Mouse (Mus musculus): ENCODE data around the gene Cfap58.

The Cfap58 gene

DNA sequence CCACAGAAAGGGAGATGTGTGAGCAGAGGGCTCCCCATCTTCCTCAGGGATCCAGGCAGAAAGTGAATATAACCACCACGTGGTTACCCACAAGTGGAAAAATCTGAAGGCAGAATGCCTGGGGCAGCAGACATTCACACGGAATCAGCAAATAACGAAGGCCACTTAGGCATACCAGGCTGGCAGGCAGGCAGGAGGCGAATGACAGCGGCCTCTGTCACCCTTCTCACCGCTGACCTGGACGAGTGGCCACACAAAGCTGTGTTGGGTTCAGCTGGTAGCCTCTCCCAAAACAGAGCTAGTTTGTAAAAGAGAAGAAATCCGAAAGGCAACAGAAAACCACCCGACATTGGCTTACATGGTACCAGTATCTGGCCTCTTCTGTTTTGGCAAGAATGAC is 19.5 kb upstream of the Cfap58 start:
- no peak for DNase-seq

DNA sequence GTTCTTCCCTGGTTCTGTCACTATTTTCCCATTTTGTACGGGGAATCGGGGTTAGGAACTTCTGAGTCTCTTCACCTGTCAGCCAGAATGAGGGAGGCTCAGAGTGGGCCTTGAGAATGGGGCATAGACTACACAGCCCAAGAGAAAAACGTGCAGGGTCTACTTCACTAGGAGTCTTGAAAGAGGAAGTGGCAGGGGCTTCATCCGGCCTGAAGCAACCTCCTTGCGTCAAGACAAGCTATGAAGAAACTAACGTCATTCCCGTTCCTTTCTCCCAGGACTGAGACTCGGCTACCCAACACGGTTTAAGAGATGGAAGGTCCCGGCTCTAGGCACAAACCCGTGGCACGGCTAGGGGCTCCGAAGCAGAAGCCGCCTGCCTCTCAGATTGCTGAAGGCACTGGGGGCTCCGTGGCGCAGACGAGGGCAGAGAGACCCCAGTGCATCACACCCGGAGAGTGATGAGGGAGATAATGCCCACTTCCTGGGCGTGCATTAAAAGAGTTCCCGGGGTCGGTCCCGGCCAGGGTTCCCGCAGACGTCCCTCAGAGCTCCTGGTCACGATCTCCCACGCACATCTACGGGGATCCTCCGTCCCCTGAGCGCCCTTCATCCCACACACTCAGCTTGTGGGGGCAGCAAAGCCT is 18.9 kb upstream of the Cfap58 start:
- DNase-seq = no peak

GRCm38 (mm10) chr19:47919126-47919965 is 18.1 kb upstream of the Cfap58 start, which contains the start of the genes Cfap43 and Itprip:
Cfap43 (minus strand) TSS chr19:47919287.
Itprip (minus strand) TSS chr19:47919299.
- DNase-seq = peak; percentile 65

DNA sequence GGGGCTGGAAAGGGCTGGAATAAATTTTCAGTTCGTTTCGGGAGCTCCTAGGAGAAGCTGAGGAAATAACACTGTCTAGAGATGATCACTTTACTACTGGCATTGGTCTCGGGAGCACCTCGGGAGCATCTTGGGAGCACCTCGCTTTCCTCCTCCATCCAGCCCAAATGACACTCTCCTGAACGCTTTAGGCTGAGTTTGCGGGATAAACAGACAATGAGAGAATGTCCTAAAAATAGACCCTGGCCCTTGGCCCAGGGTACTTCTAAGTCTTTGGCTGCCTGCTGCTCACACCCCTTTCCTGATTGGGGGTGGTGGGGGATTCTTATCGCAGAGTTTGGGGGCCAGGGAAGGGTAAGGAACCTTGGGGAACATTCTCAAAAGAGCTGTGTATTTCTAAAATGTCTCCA is 17.5 kb upstream of the Cfap58 start:
- no peak for DNase-seq

GRCm38 (mm10) chr19:47925819-47926218 is 11.7 kb upstream of the Cfap58 start:
- no peak for DNase-seq

DNA sequence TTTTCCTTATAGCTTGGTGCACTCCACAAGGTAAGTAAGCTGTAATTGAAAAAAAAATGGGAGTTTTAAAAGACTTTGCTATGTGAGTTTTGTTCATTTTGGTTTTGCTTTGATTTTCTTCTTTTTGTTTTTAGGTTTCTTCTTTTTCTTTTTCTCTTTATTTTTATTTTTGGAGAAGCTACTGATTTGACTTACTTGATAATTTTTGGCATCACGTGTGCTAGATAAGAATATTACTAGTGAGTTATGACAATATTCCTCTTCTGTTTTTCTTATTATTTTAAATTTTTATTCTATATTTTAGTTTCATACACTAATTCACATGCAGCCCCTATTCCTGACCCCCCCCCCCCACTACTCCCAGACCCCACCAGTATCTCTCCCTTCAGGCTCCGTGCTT is 10.4 kb upstream of the Cfap58 start:
- no peak for DNase-seq

DNA sequence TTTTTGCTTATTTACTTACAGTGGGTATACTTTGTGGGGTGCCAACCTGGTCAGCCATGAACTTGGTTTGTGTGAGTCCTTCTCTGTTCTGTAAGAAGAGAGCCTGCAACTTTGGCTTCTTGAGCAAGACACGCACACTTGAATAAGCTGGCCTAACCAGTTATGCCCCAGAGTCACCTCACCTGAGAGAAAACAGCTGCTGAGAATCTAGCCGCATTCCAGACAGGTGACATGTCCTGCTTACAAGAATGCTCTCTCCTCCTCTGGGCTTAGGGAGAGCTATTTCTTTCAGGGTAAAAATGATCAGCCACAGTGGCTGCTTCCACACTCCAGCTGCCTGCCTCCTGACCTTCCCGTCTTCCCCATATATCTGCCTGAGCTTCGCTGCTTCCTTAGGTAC is 8.4 kb upstream of the Cfap58 start:
- no peak for DNase-seq

DNA sequence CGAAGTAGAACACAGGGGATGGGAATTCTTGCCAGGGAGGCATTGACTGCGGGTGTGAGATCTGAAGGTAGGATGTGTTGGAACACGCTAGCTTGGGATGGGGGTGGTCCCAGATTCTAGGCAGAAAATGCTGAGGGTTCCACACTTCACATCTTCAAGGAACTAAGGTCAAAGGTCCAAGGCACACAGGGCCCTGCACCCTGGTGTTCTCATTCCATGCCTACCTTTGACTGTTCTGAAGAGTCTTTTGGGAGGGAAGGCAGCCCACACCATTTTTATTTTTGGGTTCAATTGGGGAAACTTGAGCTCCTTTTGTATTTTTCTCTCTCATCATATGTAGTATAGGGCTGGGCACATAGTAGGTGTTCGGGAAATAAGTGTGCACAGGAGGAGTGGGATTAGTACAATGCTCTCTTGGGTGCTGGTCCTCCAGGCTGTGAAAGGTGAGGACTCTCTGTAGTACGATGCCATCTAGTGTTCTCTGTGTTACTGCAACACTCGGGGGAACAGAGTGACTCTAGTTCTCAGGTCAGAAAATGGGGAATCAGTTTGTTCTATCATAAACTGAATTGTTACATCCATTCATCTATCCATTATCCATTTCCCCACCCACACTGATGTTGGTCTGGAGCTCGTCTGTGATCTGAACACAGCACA is 5.4 kb upstream of the Cfap58 start:
- DNase-seq = no peak

DNA sequence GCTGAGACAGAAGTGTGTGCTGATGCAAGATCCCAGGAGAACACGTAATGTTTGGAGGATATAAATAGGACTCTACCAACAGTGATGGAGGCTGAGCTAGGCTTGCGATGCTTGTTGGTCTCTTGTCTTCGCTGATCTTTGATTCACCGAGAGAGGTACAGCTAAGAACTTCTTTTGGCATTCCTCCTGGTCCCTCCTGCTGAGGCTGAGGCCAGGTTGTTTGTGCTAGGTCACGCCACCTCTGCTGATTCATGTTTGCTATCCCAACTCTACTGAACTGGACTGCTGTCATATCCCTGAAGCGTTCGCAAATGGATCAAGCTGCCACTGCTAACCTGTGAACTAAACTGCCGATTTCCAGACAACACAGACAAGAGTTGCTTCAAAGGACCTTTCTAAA is 3.3 kb upstream of the Cfap58 start:
- DNase-seq = no peak

DNA sequence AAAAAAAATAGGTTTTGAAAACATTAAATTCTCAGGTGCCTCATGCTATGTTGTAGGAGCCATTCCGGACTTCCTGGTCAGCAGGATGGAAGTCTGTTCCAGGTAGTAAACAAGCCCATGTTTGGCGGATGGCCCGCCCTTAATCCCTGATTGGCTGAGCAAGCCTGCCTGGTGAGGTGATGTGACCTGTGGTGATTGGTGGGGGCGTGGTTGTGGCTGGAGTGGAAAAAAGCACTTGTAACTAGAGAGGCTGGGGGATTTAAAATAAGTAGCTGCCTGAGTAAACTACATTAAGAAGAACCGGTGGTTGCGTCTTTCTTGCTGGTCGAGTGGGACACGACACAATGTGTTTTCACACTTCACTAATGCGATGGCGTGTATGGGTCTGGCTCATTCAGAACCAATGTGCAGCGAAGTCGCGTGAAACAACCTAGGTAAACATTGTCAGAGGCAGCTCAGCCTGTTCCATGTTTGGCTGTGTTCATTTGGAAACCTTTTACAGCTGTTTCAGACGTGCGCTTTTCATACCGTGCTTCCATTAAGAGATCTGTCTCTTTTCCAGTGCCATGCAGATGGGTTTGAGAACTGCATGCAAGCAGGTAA is 2.7 kb upstream of the Cfap58 start:
- DNase-seq = no peak

GRCm38 (mm10) chr19:47935530-47935929 is 1.9 kb upstream of the Cfap58 start:
- no peak for DNase-seq

DNA sequence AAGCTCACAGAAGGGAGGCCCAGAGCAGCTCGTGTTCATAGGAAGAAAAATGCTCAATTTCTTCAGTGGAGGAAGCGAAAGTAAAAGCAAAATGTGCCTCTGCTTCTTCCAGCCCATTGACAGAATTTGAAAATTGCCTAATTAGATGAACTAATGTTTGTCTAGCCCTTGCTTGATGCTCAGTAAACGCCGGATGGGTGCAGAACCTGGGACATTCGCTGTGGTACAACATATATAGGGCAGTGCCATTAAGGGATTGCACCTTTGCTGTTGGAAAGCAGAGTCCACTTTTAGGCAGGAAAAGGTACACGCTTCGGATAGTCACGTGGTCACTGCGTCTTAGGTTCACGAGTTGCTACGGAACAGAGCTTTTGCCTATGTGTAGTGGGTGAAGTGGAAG is 985 bp upstream of the Cfap58 start:
- DNase-seq = no peak

- DNase-seq = no peak
These were observed 537 bp upstream of the Cfap58 start for GRCm38 (mm10) chr19:47936938-47937337.

GRCm38 (mm10) chr19:47939361-47939760 is 1.9 kb downstream of the Cfap58 start:
- no peak for DNase-seq

GRCm38 (mm10) chr19:47946821-47947465 is 9.5 kb downstream of the Cfap58 start:
- DNase-seq = no peak

GRCm38 (mm10) chr19:47950946-47951345 is 13.5 kb downstream of the Cfap58 start:
- DNase-seq = no peak

DNA sequence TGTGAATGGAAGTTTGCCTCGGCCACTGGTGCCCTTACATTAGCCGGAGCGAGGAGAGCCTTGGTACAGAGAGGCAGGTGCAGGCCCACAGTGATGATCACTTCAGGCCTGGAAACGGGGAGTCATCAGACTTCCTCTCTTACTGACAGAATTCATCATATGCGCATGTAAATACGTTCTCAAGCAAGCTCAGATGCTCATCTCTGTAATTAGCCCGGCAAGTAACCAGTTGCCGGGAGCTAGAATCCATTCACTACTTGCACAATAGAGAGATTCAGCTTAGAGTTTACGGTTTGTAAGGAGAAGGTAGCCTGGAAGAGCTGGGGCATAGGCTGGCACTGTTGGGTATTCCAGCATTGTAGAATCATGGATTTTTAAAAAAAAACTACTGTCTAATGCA is 15.7 kb downstream of the Cfap58 start:
- DNase-seq = no peak

DNA sequence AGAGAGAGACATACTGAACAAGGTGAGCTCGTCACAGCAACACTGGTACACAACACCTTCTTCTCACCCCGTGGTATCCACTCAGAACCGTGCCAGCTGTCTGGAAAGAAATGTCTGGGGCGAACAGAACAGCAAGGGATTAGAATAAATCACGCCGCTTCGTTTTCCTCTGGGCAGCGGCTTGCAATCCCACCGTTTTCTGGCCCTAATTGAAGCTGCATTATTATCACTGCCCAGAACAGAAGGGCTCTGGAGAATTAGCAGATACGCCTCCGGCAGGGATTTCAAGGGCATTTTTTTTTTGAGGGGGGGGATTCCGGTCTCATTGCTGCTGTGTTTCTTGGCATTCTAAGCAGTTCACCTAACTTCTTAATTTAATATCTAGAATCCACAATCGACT is 20.7 kb downstream of the Cfap58 start:
- DNase-seq = no peak

DNA sequence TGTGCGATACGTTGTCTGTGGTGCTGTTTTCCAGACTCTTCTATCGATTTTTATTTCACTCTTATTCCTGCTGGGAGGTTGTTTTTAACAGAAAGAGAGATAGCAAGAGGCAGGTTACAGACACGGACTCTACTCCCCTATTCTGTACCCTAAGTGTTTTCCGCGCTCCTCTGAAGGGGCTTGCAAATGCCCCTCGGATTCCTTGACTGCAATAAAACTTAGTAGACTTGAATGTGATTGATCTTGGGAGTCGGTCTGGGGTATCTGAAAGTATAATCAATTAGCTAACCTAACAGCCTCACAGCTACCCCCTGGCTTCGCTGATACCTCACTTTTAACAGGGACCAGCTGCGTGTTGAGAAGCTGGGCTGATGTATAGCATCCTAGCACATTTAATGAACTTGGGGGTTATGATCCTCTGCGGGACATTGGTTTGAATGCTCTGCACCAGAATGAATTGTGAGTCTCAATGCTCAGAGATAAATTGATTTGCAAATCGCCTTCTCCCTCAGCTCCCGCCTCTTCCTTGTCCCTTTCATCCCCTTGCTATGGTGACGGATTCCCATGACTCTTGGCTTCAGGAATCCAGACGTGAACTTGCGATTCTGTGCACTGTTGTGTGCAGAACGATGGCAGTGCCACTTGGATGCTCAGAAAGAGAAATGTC is 31.7 kb downstream of the Cfap58 start:
- no peak for DNase-seq

GRCm38 (mm10) chr19:47971066-47971465 is 33.6 kb downstream of the Cfap58 start:
- no peak for DNase-seq

DNA sequence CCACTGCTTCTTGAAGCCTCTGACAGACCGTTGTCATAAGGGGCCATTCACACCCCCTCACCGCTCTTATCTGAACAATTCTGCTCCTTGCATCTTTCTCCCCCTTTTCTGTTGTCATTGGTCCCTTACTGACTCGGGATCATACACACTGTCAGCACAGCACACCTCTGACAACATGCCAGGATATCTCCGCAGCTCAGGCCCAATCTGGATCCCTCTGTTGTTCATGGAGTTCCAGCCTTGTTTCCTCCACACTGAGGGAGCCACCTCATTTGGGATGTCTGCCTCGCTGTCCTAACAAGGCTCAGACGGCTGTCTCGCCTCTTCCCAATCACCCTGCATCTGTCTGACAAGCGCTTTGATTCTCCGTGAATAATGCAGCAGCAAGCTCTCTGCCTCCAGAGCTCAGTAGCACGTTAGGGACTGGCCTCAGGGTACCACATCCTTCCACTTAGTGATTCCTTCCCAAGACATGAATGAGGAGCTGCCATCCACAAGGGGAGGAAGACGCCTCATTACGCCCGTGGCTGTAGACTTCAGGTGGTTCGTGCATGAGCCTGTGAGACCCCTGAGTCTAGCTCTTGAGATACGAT is 40.7 kb downstream of the Cfap58 start:
- DNase-seq = no peak

DNA sequence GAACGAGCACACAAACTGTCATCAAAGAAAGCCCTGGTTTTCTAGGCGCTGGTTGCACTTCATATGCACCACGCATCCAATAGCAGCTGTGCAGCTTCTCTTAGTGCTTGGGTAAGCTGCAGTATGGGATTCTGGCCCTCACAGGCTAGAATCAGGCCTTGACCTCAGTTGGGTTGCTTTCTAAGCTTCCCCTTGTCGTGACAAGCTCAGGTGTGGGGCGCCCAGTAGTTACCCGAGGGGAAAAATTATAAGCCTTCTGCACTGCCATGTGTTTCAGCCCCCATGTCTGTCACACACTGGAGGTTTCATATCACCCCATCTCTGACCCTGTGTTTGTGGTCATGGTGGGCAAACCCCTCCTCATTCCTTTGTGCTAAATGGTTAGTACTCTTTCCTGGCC is 42.0 kb downstream of the Cfap58 start:
- no peak for DNase-seq

Measured in right cerebral cortex, postnatal 25 days (tissue).